In genomic region chr11:75192336-75193214, GRCm38 (mm10) we compare ENCODE assay signal across 8 mouse cellular contexts. TPM values are rescaled to one million over a fixed set of nuclear protein-coding genes. Genes with fewer than 3 reads are reported as not detected.
DNase-seq lines count a peak whose midpoint lies in the region; ATAC-seq and TF ChIP-seq lines count a peak whose summit lies in the region.

No protein-coding gene starts in this region.

- ATAC-seq in G1E (ENCODE audit: extremely low read depth, insufficient number of reproducible peaks, low FRiP score, poor library complexity, severe bottlenecking), result no peak
- ATAC-seq in forebrain, embryonic 11.5 days (replicated peaks; ENCODE audit: low FRiP score), result peak; percentile 28; the same call in 1 of the 2 replicates

- peak; percentile 35; the same call in 1 of the 2 replicates for TF ChIP-seq CTCF in G1E (IDR thresholded peaks at IDR 0.05; ENCODE audit: low read depth, low read length)

- peaks cover 63% of the 10 kb centered on the region for H3K27me3 ChIP-seq in G1E (ENCODE audit: insufficient read depth, low read length)
- H3K27me3 ChIP-seq in forebrain, embryonic 11.5 days (ENCODE audit: control insufficient read depth, insufficient read depth, low read length), result peaks cover 46% of the 10 kb centered on the region

- 22% methylated on average over 13 of the region's 13 CpGs for WGBS in forebrain, embryonic 11.5 days

- no peak overlapping the region for H3K4me3 ChIP-seq in G1E (ENCODE audit: low read depth, low read length)
- 0 out of 2 replicates have a peak overlapping the region, but pooled peaks have one; percentile 38 for H3K4me3 ChIP-seq in forebrain, embryonic 11.5 days (ENCODE audit: low read depth, low read length)

- peaks cover 10% of the 10 kb centered on the region for H3K9me3 ChIP-seq in G1E (replicated peaks)
- H3K9me3 ChIP-seq in forebrain, embryonic 11.5 days (ENCODE audit: control insufficient read depth, low read length), result no peaks in the 10 kb centered on the region

- H3K27ac ChIP-seq in forebrain, embryonic 11.5 days (ENCODE audit: low read depth, low read length), result no peak overlapping the region

- no peak overlapping the region for H3K9ac ChIP-seq in forebrain, embryonic 11.5 days (ENCODE audit: low read length)

- intact Hi-C loops in heart, postnatal 14 days (cut with DNase I), result loop anchor here (1.0 to 5.0 kb wide), 3 partner anchors 40 to 205 kb away; no protein-coding TSS in a partner anchor

- peak; percentile 59 for DNase-seq in G1E (ENCODE audit: low spot score)
- DNase-seq in c-Kit-positive CD71-negative TER-119-negative erythroid progenitor cells, embryonic 14.5 days (ENCODE audit: low read depth), result peak; percentile 74
- DNase-seq in forebrain, embryonic 11.5 days (ENCODE audit: low spot score), result peak; percentile 87
- peak; percentile 85 to 87 for DNase-seq in heart, postnatal 14 days
- peak; percentile 89 to 93 for DNase-seq in kidney, postnatal 36 days
- DNase-seq in lung, postnatal 14 days, result peak; percentile 85
- DNase-seq in ovary, postnatal 14 days (ENCODE audit: low spot score), result peak; percentile 65
- peak; percentile 59 for DNase-seq in urinary bladder, adult 2 months (ENCODE audit: low spot score)

- peak overlapping the region; percentile 65 for H3K4me2 ChIP-seq in forebrain, embryonic 11.5 days (ENCODE audit: low read depth, low read length, severe bottlenecking)

- H3K36me3 ChIP-seq in G1E (replicated peaks), result peaks cover 8% of the 10 kb centered on the region
- H3K36me3 ChIP-seq in forebrain, embryonic 11.5 days (ENCODE audit: control insufficient read depth, insufficient read depth, low read length), result no peaks in the 10 kb centered on the region

- H3K4me1 ChIP-seq in G1E (ENCODE audit: insufficient read depth, low read depth, low read length), result peaks cover 57% of the 10 kb centered on the region
- peaks cover 31% of the 10 kb centered on the region for H3K4me1 ChIP-seq in forebrain, embryonic 11.5 days (replicated peaks; ENCODE audit: control insufficient read depth, insufficient read depth, low read length)

RNA-seq across cellular contexts. Expression of gene Rtn4rl1, which starts 1.0 kb away (rescaled TPM):
- not detected in 2 replicates for total RNA-seq in G1E (2014; fragmentation: Nextera tagmentation)
- total RNA-seq in G1E (2017), result not detected in 2 replicates
- not detected in 2 replicates for polyA plus RNA-seq in G1E (2012)
- polyA plus RNA-seq in forebrain, embryonic 11.5 days (2014; fragmentation: Nextera tagmentation; extraction: Ambion mirVana), result 1.0 and 1.1 TPM in 2 replicates
- total RNA-seq in heart, postnatal 14 days (2021), result 10 to 100 TPM; 10.6 to 13.2 TPM
- 23.3 and 34.8 TPM in 2 replicates for polyA plus RNA-seq in urinary bladder, adult 2 months (2012; rRNA removed)

RNA-seq across cellular contexts. Expression of gene Dph1, which starts 1.5 kb away (rescaled TPM):
- 4.7 and 10.0 TPM in 2 replicates for total RNA-seq in G1E (2014; fragmentation: Nextera tagmentation)
- 6.1 and 8.7 TPM in 2 replicates for total RNA-seq in G1E (2017)
- 61.5 and 93.9 TPM in 2 replicates for polyA plus RNA-seq in G1E (2012)
- 21.8 and 24.0 TPM in 2 replicates for polyA plus RNA-seq in forebrain, embryonic 11.5 days (2014; fragmentation: Nextera tagmentation; extraction: Ambion mirVana)
- 1 to 10 TPM; 9.9 TPM for total RNA-seq in heart, postnatal 14 days (2021)
- 20.1 and 26.6 TPM in 2 replicates for polyA plus RNA-seq in urinary bladder, adult 2 months (2012; rRNA removed)

RNA-seq across cellular contexts. Expression of gene Ovca2, which starts 13.9 kb away (rescaled TPM):
- total RNA-seq in G1E (2014; fragmentation: Nextera tagmentation) (21.0 and 21.8 TPM in 2 replicates), G1E (2017) (20.9 and 21.7 TPM in 2 replicates)
- 2.0 and 2.4 TPM in 2 replicates for polyA plus RNA-seq in G1E (2012)
- polyA plus RNA-seq in forebrain, embryonic 11.5 days (2014; fragmentation: Nextera tagmentation; extraction: Ambion mirVana), result 32.7 and 34.4 TPM in 2 replicates
- 1 to 10 TPM; 7.1 TPM for total RNA-seq in heart, postnatal 14 days (2021)
- 16.0 and 19.9 TPM in 2 replicates for polyA plus RNA-seq in urinary bladder, adult 2 months (2012; rRNA removed)

RNA-seq across cellular contexts. Expression of gene Hic1, which starts 23.3 kb away (rescaled TPM):
- total RNA-seq in G1E (2014; fragmentation: Nextera tagmentation), result not detected in 2 replicates
- 0.05 TPM in 1 of 2 replicates, not detected in the other for total RNA-seq in G1E (2017)
- polyA plus RNA-seq in G1E (2012), result 0.22 and 0.29 TPM in 2 replicates
- 0.86 and 1.1 TPM in 2 replicates for polyA plus RNA-seq in forebrain, embryonic 11.5 days (2014; fragmentation: Nextera tagmentation; extraction: Ambion mirVana)
- total RNA-seq in heart, postnatal 14 days (2021), result 10 to 100 TPM; 22.7 to 26.3 TPM
- 16.9 and 20.7 TPM in 2 replicates for polyA plus RNA-seq in urinary bladder, adult 2 months (2012; rRNA removed)

Comparison
In these comparisons a context has a peak if more than half of its experiments do, and no peak if none do; other contexts are left out.
1. RNA of gene Rtn4rl1, which starts 1.0 kb away (polyA plus RNA-seq): 23.3 to 34.8 TPM in urinary bladder, adult 2 months; 1.0 to 1.1 TPM in forebrain, embryonic 11.5 days and not detected in G1E; every median in the first group is over 10 times any median in the second.
2. Peak in every context shown above with its lines, with median percentiles within 50 percentile points of each other: DNase-seq.